In the genomic region with DNA sequence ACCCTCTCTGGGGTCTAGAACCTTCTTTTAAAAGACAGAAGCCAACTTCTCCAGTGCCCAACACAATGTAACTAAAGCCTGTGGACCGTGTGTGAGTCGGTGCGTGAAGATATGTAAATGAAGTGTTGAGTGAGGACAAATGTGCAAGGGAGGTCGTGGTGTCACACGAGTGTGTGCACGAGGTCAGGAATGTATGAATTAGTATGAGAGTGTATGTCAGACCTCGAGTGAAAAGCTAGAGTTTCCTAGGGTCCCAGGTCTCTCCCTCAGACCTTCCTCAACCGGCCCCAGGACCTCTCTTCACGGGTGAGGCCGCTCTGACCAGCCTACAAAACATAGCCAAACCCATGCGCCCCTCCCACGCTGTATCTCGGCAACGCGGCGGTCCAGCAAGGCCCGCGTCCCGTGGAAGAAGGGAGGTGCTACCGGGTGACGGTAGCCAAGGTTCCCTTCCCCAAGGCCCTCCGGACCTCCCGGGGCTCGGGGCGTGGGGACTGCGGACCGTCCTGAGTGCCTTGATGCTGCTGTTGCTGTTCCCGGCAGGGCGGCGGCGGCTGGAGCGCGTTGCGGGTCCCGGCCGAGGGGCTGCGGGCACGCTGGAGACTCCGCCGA, we compare ENCODE assay signal across 9 mouse cellular contexts. TPM values are rescaled to one million over a fixed set of nuclear protein-coding genes. Genes with fewer than 3 reads are reported as not detected.
A peak's percentile ranks its signal among the peaks of the same experiment; 100 is the strongest.
DNase-seq lines count a peak whose midpoint lies in the region; ATAC-seq and TF ChIP-seq lines count a peak whose summit lies in the region.
"Had no signal": no experiment of that assay in that cellular context is flagged by ENCODE, and none has a peak within 500 bp of the region (broad histone marks: within the 10 kb centered on the region; RNA-seq: fewer than 3 reads in every experiment).

No protein-coding gene starts in this region.

- peak overlapping the region; percentile 98 for H3K4me2 ChIP-seq in heart, embryonic 12.5 days
- peak overlapping the region; percentile 90 for H3K4me2 ChIP-seq in embryonic facial prominence, embryonic 11.5 days (ENCODE audit: low read depth, low read length)
- H3K4me2 ChIP-seq in intestine, postnatal 0 days (replicated peaks; ENCODE audit: low read depth) = peak overlapping the region; percentile 91
- peak overlapping the region; percentile 81 for H3K4me2 ChIP-seq in neural tube, embryonic 12.5 days (replicated peaks)

- DNase-seq in heart, postnatal 4 days = no peak
- DNase-seq in G1E (ENCODE audit: low spot score) = no peak
- DNase-seq in embryonic facial prominence, embryonic 11.5 days (ENCODE audit: low spot score) = peak; percentile 11
- no peak for DNase-seq in left cerebral cortex, adult 8-10 months (ENCODE audit: low spot score in 2 of 2)
- DNase-seq in layer of hippocampus, adult 11-12 months (ENCODE audit: low spot score) = no peak

- 0 out of 2 replicates have a peak, but pooled peaks have one; percentile 9 for ATAC-seq in heart, embryonic 12.5 days (ENCODE audit: insufficient number of reproducible peaks, low FRiP score)
- no peak for ATAC-seq in G1E (ENCODE audit: extremely low read depth, insufficient number of reproducible peaks, low FRiP score, poor library complexity, severe bottlenecking)
- ATAC-seq in embryonic facial prominence, embryonic 11.5 days (replicated peaks; ENCODE audit: insufficient number of reproducible peaks, low FRiP score, low TSS enrichment, low read depth) = no peak
- ATAC-seq in intestine, postnatal 0 days = no peak
- ATAC-seq in neural tube, embryonic 12.5 days (ENCODE audit: low FRiP score, low read depth) = no peak

- H3K27ac ChIP-seq in heart, embryonic 12.5 days (ENCODE audit: poor library complexity, severe bottlenecking) = no peak overlapping the region
- H3K27ac ChIP-seq in embryonic facial prominence, embryonic 11.5 days (replicated peaks; ENCODE audit: low read depth, low read length) = no peak overlapping the region; the same call in 1 of the 2 replicates
- H3K27ac ChIP-seq in intestine, postnatal 0 days (ENCODE audit: low read depth, low read length) = no peak overlapping the region
- H3K27ac ChIP-seq in neural tube, embryonic 12.5 days = 0 out of 2 replicates have a peak overlapping the region, but pooled peaks have one; percentile 37

- H3K9ac ChIP-seq in heart, embryonic 12.5 days = no peak overlapping the region
- H3K9ac ChIP-seq in embryonic facial prominence, embryonic 11.5 days (replicated peaks; ENCODE audit: low read length) = peak overlapping the region; percentile 68
- no peak overlapping the region for H3K9ac ChIP-seq in intestine, postnatal 0 days (ENCODE audit: low read depth, low read length)
- H3K9ac ChIP-seq in neural tube, embryonic 12.5 days = peak overlapping the region; percentile 69

- no peak for TF ChIP-seq CTCF in G1E (IDR thresholded peaks at IDR 0.05; ENCODE audit: low read depth, low read length)
- TF ChIP-seq CTCF in intestine, postnatal 0 days (IDR thresholded peaks at IDR 0.05; ENCODE audit: low read depth) = no peak

- peak overlapping the region; percentile 64 for H3K4me3 ChIP-seq in heart, embryonic 12.5 days
- H3K4me3 ChIP-seq in G1E (ENCODE audit: low read depth, low read length) = peak overlapping the region; percentile 4; the same call in 1 of the 2 replicates
- peak overlapping the region; percentile 54 for H3K4me3 ChIP-seq in embryonic facial prominence, embryonic 11.5 days (ENCODE audit: low read depth, low read length)
- H3K4me3 ChIP-seq in intestine, postnatal 0 days (ENCODE audit: low read depth, low read length) = peak overlapping the region; percentile 52
- peak overlapping the region; percentile 58 for H3K4me3 ChIP-seq in neural tube, embryonic 12.5 days

- H3K36me3 ChIP-seq in heart, embryonic 12.5 days = no peaks in the 10 kb centered on the region
- H3K36me3 ChIP-seq in G1E (replicated peaks) = no peaks in the 10 kb centered on the region
- H3K36me3 ChIP-seq in embryonic facial prominence, embryonic 11.5 days (replicated peaks; ENCODE audit: control insufficient read depth, insufficient read depth, low read depth, low read length) = no peaks in the 10 kb centered on the region
- H3K36me3 ChIP-seq in intestine, postnatal 0 days (ENCODE audit: control insufficient read depth, insufficient read depth) = no peaks in the 10 kb centered on the region
- H3K36me3 ChIP-seq in neural tube, embryonic 12.5 days = no peaks in the 10 kb centered on the region

- no peaks in the 10 kb centered on the region for H3K9me3 ChIP-seq in heart, embryonic 12.5 days (replicated peaks)
- peaks cover 24% of the 10 kb centered on the region for H3K9me3 ChIP-seq in G1E (replicated peaks)
- no peaks in the 10 kb centered on the region for H3K9me3 ChIP-seq in embryonic facial prominence, embryonic 11.5 days (replicated peaks; ENCODE audit: control insufficient read depth, low read length)
- no peaks in the 10 kb centered on the region for H3K9me3 ChIP-seq in intestine, postnatal 0 days (ENCODE audit: control insufficient read depth)
- H3K9me3 ChIP-seq in neural tube, embryonic 12.5 days = no peaks in the 10 kb centered on the region

- 1% methylated on average over 39 of the region's 40 CpGs for WGBS in heart, embryonic 12.5 days
- WGBS in embryonic facial prominence, embryonic 11.5 days = under 1% methylated on average over 40 of the region's 40 CpGs
- WGBS in intestine, postnatal 0 days = 1% methylated on average over 39 of the region's 40 CpGs
- under 1% methylated on average over 40 of the region's 40 CpGs for WGBS in neural tube, embryonic 12.5 days

- H3K27me3 ChIP-seq in heart, embryonic 12.5 days (replicated peaks) = peaks cover 83% of the 10 kb centered on the region
- H3K27me3 ChIP-seq in G1E (ENCODE audit: insufficient read depth, low read length) = peaks cover 4% of the 10 kb centered on the region; the same call in 1 of the 2 replicates
- H3K27me3 ChIP-seq in embryonic facial prominence, embryonic 11.5 days (ENCODE audit: control insufficient read depth, insufficient read depth, low read length) = peaks cover 60% of the 10 kb centered on the region
- peaks cover 83% of the 10 kb centered on the region for H3K27me3 ChIP-seq in intestine, postnatal 0 days (replicated peaks; ENCODE audit: control insufficient read depth, insufficient read depth, low read length)
- peaks cover 68% of the 10 kb centered on the region for H3K27me3 ChIP-seq in neural tube, embryonic 12.5 days (replicated peaks)

- H3K4me1 ChIP-seq in heart, embryonic 12.5 days (replicated peaks) = peaks cover 19% of the 10 kb centered on the region
- peaks cover 3% of the 10 kb centered on the region; the same call in 1 of the 2 replicates for H3K4me1 ChIP-seq in G1E (ENCODE audit: insufficient read depth, low read depth, low read length)
- H3K4me1 ChIP-seq in embryonic facial prominence, embryonic 11.5 days (ENCODE audit: control insufficient read depth, insufficient read depth, low read length) = peaks cover 11% of the 10 kb centered on the region
- H3K4me1 ChIP-seq in intestine, postnatal 0 days (replicated peaks; ENCODE audit: control insufficient read depth, insufficient read depth, low read length) = peaks cover 8% of the 10 kb centered on the region; the same call in 1 of the 2 replicates
- peaks cover 36% of the 10 kb centered on the region for H3K4me1 ChIP-seq in neural tube, embryonic 12.5 days

RNA-seq across cellular contexts. Expression of a gene that starts 2.3 kb away (rescaled TPM):
- 0.04 TPM in 1 of 2 replicates, not detected in the other for polyA plus RNA-seq in heart, embryonic 12.5 days (2016; fragmentation: Nextera tagmentation; extraction: Ambion mirVana)
- not detected for total RNA-seq in heart, postnatal 4 days (2021)
- total RNA-seq in G1E (2014; fragmentation: Nextera tagmentation) (not detected in 2 replicates), G1E (2017) (0.05 TPM in 1 of 2 replicates, not detected in the other)
- polyA plus RNA-seq in G1E (2012) = not detected in 2 replicates
- 4.1 and 5.0 TPM in 2 replicates for polyA plus RNA-seq in embryonic facial prominence, embryonic 11.5 days (2014; fragmentation: Nextera tagmentation; extraction: Ambion mirVana)
- not detected in 2 replicates for polyA plus RNA-seq in intestine, postnatal 0 days (2015; fragmentation: Nextera tagmentation; extraction: Ambion mirVana)
- 11.3 and 14.3 TPM in 2 replicates for polyA plus RNA-seq in neural tube, embryonic 12.5 days (2016; fragmentation: Nextera tagmentation; extraction: Ambion mirVana)
- 1 to 10 TPM; 2.2 to 6.1 (median 3.5) TPM for total RNA-seq in left cerebral cortex, adult 8-10 months (2022)

RNA-seq across cellular contexts. Expression of a gene that starts 12.0 kb away (rescaled TPM):
- not detected in 2 replicates for polyA plus RNA-seq in heart, embryonic 12.5 days (2016; fragmentation: Nextera tagmentation; extraction: Ambion mirVana)
- not detected for total RNA-seq in heart, postnatal 4 days (2021)
- total RNA-seq in G1E (2014; fragmentation: Nextera tagmentation) (not detected in 2 replicates), G1E (2017) (0.16 TPM in 1 of 2 replicates, not detected in the other)
- not detected in 2 replicates for polyA plus RNA-seq in G1E (2012)
- 2.1 and 2.3 TPM in 2 replicates for polyA plus RNA-seq in embryonic facial prominence, embryonic 11.5 days (2014; fragmentation: Nextera tagmentation; extraction: Ambion mirVana)
- not detected in 2 replicates for polyA plus RNA-seq in intestine, postnatal 0 days (2015; fragmentation: Nextera tagmentation; extraction: Ambion mirVana)
- polyA plus RNA-seq in neural tube, embryonic 12.5 days (2016; fragmentation: Nextera tagmentation; extraction: Ambion mirVana) = 11.6 and 13.4 TPM in 2 replicates
- total RNA-seq in left cerebral cortex, adult 8-10 months (2022) = 10 to 100 TPM; 20.3 to 25.7 (median 21.7) TPM

RNA-seq across cellular contexts. Expression of a gene that starts 12.3 kb away (rescaled TPM):
- not detected in 2 replicates for polyA plus RNA-seq in heart, embryonic 12.5 days (2016; fragmentation: Nextera tagmentation; extraction: Ambion mirVana)
- not detected for total RNA-seq in heart, postnatal 4 days (2021)
- total RNA-seq in G1E (2014; fragmentation: Nextera tagmentation) = not detected in 2 replicates
- 0.05 TPM in 1 of 2 replicates, not detected in the other for total RNA-seq in G1E (2017)
- not detected in 2 replicates for polyA plus RNA-seq in G1E (2012)
- polyA plus RNA-seq in embryonic facial prominence, embryonic 11.5 days (2014; fragmentation: Nextera tagmentation; extraction: Ambion mirVana) = not detected in 2 replicates
- not detected in 2 replicates for polyA plus RNA-seq in intestine, postnatal 0 days (2015; fragmentation: Nextera tagmentation; extraction: Ambion mirVana)
- polyA plus RNA-seq in neural tube, embryonic 12.5 days (2016; fragmentation: Nextera tagmentation; extraction: Ambion mirVana) = 1.3 TPM in 2 replicates
- under 1 TPM in 3 of 4 experiments, not detected in 1; 0.19 to 0.59 (median 0.41) TPM for total RNA-seq in left cerebral cortex, adult 8-10 months (2022)

RNA-seq across cellular contexts. Expression of a gene that starts 27.2 kb away (rescaled TPM):
- polyA plus RNA-seq in heart, embryonic 12.5 days (2016; fragmentation: Nextera tagmentation; extraction: Ambion mirVana) = not detected in 2 replicates
- not detected for total RNA-seq in heart, postnatal 4 days (2021)
- total RNA-seq in G1E (2014; fragmentation: Nextera tagmentation) (not detected in 2 replicates), G1E (2017) (0.11 TPM in 1 of 2 replicates, not detected in the other)
- polyA plus RNA-seq in G1E (2012) = not detected in 2 replicates
- polyA plus RNA-seq in embryonic facial prominence, embryonic 11.5 days (2014; fragmentation: Nextera tagmentation; extraction: Ambion mirVana) = not detected in 2 replicates
- not detected in 2 replicates for polyA plus RNA-seq in intestine, postnatal 0 days (2015; fragmentation: Nextera tagmentation; extraction: Ambion mirVana)
- polyA plus RNA-seq in neural tube, embryonic 12.5 days (2016; fragmentation: Nextera tagmentation; extraction: Ambion mirVana) = 0.57 and 0.68 TPM in 2 replicates
- not detected for total RNA-seq in left cerebral cortex, adult 8-10 months (2022)
- total RNA-seq: left cerebral cortex, postnatal 10 days had no signal

Comparison
In these comparisons a context has a peak if more than half of its experiments do, and no peak if none do; other contexts are left out.
1. H3K4me3 ChIP-seq: peak in every context shown above with its lines; median percentile 64 in heart, embryonic 12.5 days; 58 in neural tube, embryonic 12.5 days; 54 in embryonic facial prominence, embryonic 11.5 days; 52 in intestine, postnatal 0 days; 4 in G1E.
2. H3K9ac ChIP-seq: peak in embryonic facial prominence, embryonic 11.5 days (single experiment) and neural tube, embryonic 12.5 days (single experiment); none in heart, embryonic 12.5 days (single experiment) and intestine, postnatal 0 days (single experiment).
3. Peak in every context shown above with its lines, with median percentiles within 50 percentile points of each other: H3K4me2 ChIP-seq.